Mouse (Mus musculus) spleen, postnatal 4 days (tissue): ENCODE results near the gene Galp.
"Not testable (repeated sequence)": the region's sequence is repeated elsewhere in the genome, so short reads cannot be mapped to it uniquely, and the experiment has no call there.

Source experiments
- DNase-seq, 2 experiments: peaks; one replicate each; pipeline ENCODE4 v3.0.0; 2022; ENCODE audit warnings: low spot score in 2 of 2

Gene Galp

DNA sequence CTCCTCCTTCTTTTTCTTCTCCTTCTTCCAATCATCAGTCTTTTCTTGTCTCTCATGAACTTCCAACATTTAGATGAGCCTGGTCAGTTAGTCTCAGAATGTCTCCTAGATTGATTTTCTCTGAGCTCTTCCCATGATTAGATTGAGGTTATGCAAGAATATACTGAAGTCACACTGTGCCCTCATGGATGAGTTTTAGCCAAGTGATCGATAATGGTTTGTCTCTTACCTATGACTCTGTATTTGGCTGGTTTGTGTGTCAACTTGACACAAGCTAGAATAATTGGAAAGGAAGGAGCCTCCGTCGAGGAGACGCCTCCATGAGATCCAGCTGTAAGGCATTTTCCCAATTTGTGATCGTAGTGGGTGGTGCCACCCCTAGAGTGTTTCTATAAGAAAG, 57.6 kb downstream of the Galp start:
- no peak for DNase-seq

DNA sequence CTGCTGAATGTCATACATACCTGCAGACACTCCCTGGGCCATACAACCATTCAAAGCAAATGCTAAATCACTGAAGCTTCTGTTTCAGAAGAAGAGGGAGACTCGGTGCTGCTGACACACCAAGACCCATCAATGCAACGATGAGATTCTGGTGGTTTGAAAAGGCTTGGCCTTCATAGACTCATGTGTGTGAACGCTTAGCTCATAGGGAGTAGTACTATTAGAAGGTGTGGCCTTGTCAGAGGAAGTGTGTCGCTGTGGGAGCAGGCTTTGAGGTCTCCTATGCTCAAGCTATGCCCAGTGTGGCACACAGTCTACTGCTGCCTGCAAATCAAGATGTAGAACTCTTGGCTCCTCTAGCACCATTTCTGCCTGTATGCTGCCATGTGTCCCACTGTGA, 60.5 kb downstream of the Galp start:
- no peak for DNase-seq

DNA sequence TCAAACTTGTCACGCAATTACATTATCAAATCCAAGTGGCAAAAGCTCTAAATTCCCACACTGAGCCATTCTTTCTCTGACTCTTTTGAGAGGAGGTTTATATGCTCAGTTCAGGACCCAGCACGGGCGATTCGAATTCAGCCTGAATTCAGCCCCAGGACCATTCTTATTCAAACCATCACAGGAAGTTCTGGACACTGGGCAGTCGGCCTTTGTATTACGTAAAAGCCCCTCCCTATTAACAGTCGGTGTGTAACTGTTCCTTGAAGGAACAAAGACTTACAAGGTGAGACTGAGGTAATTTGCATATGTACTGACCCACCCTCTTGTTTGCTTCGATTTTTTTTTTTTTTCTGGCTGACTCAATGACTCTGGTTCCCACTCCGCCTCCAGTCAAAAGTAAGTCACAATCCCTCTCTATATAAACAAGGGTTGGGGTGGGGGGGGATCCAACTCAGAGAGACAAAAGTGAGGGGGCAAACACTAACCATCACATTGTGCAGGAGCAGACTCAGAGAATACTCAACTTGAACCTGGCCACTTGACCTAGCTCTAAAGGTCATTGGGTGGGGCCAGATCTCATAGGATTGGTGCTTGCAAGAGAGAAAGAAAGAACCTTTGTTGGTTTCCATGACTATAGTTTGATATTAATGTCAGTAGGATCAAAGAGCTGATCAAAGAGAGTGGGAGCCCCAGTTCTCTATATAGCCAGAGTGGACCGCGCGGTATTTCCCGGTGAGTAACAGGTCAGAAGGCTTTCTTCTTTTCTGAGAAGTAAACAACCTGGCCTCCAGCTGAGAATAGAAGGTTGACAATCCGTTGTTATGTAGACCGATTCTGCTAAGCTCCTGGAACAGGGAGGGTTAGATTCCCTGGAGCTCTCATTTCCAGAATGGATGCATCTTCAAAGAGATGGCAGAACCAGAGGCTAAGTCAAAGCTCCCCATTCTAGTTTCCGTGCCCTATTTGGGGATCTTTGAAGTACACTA, 61.6 kb downstream of the Galp start:
- no peak for DNase-seq

- not testable (repeated sequence) for DNase-seq
Observed at GRCm38 (mm10) chr7:6260004-6260403, 63.1 kb downstream of the Galp start.

- no peak for DNase-seq
Observed at GRCm38 (mm10) chr7:6262120-6262519, 65.2 kb downstream of the Galp start.

- DNase-seq: no peak
Observed at GRCm38 (mm10) chr7:6262984-6263383, 66.1 kb downstream of the Galp start.

GRCm38 (mm10) chr7:6265695-6266094, 68.8 kb downstream of the Galp start:
- peak; percentile 38 to 79 for DNase-seq
